Mouse (Mus musculus) midbrain, embryonic 12.5 days (tissue): ENCODE measurements around the gene Gm20869. TPM values are rescaled to one million over a fixed set of nuclear protein-coding genes. Genes with fewer than 3 reads are reported as not detected.
"Not testable (repeated sequence)": the region's sequence is repeated elsewhere in the genome, so short reads cannot be mapped to it uniquely, and the experiment has no call there.

ENCODE experiments used
- ATAC-seq: fragments of 200-750 bp; cut with Nextera tagmentation; 2 replicates; pipeline ENCODE4 v1.8.0; 2017; ENCODE audit warnings: low read depth, moderate TSS enrichment, moderate library complexity; ENCODE audit not compliant: low FRiP score
- H3K27ac ChIP-seq: fragments of 300-500 bp; sonication (generic); replicated peaks from 2 replicates; pipeline ENCODE4 v1.5.1; 2016; ENCODE audit warnings: mild to moderate bottlenecking
- H3K27me3 ChIP-seq: fragments of 300-500 bp; sonication (generic); 2 replicates; pipeline ENCODE4 v1.6.1; 2016; ENCODE audit warnings: mild to moderate bottlenecking
- H3K36me3 ChIP-seq: fragments of 300-500 bp; sonication (generic); 2 replicates; pipeline ENCODE4 v1.6.1; 2016
- H3K4me1 ChIP-seq: fragments of 300-500 bp; sonication (generic); 2 replicates; pipeline ENCODE4 v1.6.1; 2016
- H3K4me2 ChIP-seq: fragments of 300-500 bp; sonication (generic); replicated peaks from 2 replicates; pipeline ENCODE4 v1.6.1; 2016; ENCODE audit warnings: mild to moderate bottlenecking, moderate library complexity
- H3K4me3 ChIP-seq: fragments of 300-500 bp; sonication (generic); 2 replicates; pipeline ENCODE4 v1.5.1; 2016; ENCODE audit warnings: mild to moderate bottlenecking
- H3K9ac ChIP-seq: fragments of 300-500 bp; sonication (generic); replicated peaks from 2 replicates; pipeline ENCODE4 v1.6.1; 2016; ENCODE audit warnings: mild to moderate bottlenecking, moderate library complexity
- H3K9me3 ChIP-seq: fragments of 300-500 bp; sonication (generic); 2 replicates; pipeline ENCODE4 v1.6.1; 2016; ENCODE audit warnings: mild to moderate bottlenecking
- WGBS: fragments of 180-500 bp; shearing (Covaris S2); methylation state at CpG from one replicate; pipeline ENCODE4 v1.1.7; 2016; 5-methylcytosine and 5-hydroxymethylcytosine counted together
- polyA plus RNA-seq: library from polyadenylated mRNA; unstranded; fragments of >200 nt; fragmentation: Nextera tagmentation; extraction: Ambion mirVana; gene quantifications from 2 replicates; pipeline ENCODE4 v1.2.1, GENCODE M21; 2016

The Gm20869 gene
- polyA plus RNA-seq = not detected in 2 replicates

DNA sequence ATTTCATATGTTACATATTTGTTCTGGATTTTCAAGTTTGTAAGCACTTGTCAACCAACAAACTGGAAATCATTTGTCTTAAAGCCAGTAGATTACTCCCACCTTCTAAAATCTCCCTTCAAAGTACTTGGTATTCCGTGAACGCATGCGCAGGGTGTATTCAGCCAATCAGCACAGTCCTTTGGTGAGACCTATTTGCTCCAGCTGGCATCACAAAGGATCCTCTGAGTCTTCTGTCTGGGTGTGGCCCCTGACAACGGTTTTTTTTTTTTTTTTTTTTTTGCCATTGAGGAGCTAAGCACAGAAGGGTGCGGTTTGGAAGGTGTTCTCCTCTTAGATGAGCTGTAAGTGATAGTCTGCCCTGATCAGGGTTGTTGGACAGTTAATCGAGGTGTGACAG, at the start of gene Gm20869:
Gm20869 (plus strand) TSS at position 301 of the 400 bp plus-strand sequence.
- not testable (repeated sequence) for ATAC-seq, H3K9ac ChIP-seq, H3K9me3 ChIP-seq, H3K4me3 ChIP-seq, H3K27me3 ChIP-seq, H3K27ac ChIP-seq, H3K36me3 ChIP-seq, H3K4me1 ChIP-seq, H3K4me2 ChIP-seq
- WGBS = no CpG with 5 or more reads among the region's 6 CpGs

Other genes with a start within 250 kb of the Gm20869 start
- gene Gm20870, start 222.6 kb downstream of the Gm20869 start, polyA plus RNA-seq = not detected in 2 replicates